Mouse (Mus musculus): Measurements from ENCODE around the gene Ccm2l.
A peak's percentile ranks its signal among the peaks of the same experiment; 100 is the strongest.

The Ccm2l gene

DNA sequence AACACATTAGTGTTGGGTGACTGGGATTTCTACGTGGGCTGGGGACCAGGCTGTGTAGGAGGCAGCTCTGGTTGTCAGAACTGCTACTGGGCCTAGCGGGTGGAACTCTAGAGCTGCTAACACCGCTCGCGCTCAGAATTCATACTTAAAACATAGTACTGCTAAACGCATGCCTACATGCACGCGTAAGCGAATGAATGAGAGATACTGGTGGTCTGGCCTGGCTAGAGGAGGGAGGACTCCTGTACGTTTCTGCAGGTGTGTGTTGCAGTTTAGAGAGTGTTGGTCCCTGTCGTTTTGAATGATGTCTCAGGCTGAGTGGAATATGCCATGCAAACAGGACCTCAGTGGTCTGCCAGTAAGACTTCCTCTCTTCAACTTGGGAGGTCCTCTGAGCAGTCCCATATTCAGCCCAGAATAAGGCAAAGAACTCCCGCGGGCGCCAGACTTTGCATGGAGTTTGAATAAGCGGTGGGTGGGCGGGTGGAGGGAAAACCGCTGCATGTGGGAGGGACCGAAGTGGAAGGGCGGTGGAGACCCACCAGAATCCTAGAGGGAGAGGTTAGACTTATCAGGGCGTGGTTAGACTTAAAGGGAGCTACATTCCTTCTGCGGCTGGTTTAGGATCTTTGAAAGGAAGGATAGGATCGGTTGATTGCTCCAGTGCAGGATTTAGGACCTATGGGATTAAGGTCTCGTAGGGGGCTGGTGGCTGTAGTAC lies 41.5 kb downstream of the Ccm2l start:
- DNase-seq: peak; percentile 34

GRCm38 (mm10) chr2:153107802-153108201 lies 42.0 kb downstream of the Ccm2l start:
- peak; percentile 40 for DNase-seq

DNA sequence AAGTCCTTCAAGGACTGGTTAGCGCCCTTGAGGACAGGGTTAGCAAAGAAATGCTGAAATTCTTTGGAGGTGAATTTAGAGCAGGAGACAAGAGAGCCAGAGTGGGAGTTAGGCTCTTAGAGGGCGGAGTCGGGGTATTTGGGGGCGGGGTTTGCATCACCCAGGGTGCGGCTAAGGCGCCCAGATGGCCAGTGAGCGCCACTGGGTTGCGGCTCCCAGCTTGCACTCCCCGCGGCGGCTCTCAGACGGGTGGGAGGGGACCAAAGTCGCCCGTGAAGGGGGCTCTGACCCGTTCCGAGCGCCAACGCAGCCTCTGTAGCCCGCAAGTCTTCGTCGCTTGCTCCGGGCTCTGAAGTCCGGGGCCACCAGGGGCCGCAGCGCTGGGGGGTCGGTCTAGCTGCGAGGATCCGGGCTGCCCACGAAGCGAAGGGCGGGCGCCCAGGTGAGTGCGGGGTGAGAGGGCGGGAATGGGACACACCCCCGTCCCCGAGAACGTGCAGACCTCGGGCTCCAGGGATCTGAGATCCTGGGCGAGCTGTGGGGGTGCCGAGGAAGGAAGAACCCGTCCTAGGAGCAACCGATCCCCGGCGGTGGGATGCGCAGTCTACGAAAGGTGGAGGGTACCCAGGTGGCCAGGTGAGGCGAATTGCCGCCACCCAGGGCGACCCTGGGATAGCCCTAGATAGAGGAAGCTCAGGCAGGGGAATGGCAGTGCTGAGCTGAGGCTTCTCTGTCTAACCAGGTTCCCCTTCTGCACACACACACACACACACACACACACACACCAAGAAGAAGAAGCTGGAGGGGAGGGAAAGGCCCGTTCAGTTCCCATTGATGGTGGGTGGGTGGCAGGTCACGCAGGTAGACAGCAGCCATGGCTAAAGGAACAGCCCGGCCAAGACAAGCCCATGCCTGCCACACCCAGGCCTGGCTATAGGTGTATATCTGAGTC lies 42.8 kb downstream of the Ccm2l start, which contains the start of gene Hck:
Gene Hck (plus strand): TSS at position 156 of the 952 bp plus-strand sequence.
- peak; percentile 97 for DNase-seq

GRCm38 (mm10) chr2:153109596-153109995 lies 43.8 kb downstream of the Ccm2l start:
- peak; percentile 71 for DNase-seq

DNA sequence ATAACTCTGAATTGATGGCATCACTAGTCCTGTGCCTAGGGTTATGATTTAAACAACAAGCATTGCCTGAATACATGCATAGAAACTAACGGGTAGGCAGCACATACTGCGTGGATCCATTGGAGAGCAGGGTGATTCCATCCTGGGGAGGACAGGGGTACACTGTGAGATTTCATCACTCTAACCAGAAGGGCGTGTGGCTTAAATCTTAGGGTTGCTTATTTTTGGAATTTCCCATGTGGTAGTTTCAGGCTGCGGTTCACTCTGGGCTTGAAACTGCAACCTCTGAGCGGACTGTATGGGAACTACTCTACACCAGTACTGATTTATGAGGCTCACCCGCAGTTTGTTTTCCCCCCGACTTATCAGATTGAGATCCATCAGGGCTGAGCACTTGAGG lies 45.5 kb downstream of the Ccm2l start:
- DNase-seq: peak; percentile 87

DNA sequence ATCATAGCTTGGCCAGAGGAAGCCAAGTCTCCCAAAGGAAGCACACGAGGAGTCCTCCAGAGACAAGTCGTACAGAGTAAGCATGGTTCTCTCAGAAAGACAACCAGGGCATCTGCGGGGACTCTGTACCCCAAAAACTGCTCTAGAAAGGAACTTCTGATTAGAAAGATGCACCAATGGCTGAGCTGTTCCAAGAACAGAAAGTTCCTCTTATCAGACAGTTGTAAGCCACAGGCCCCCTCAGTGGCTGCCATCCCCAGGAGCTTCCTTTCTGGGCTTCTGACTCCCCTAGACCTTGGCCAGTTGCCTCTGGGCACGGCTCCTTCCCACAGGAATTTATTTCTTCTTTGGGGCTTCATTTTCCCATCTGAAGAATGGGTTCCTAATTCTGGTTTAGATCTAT lies 49.9 kb downstream of the Ccm2l start:
- DNase-seq: peak; percentile 76

DNA sequence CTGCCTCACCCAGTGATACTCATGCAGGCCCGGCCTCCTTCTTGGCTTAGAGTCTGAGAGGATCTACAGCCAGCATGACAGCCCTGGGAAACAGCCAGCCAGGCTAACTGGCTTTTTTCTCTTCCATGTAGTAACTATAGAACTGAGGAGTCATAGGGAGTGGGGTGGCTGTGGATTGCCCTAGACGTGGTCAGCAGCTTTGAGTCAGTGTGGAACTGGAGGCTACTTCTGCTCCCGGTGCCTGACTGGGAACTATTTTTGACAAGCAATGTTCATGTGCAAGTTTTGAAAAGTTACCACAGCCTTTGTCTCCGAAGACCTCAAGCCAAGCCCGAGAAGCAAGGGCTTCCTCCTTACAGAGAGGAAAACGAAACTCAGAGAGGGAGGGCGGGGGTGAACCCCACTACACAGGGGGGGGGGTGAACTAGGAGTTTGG lies 51.3 kb downstream of the Ccm2l start:
- DNase-seq: peak; percentile 96

DNA sequence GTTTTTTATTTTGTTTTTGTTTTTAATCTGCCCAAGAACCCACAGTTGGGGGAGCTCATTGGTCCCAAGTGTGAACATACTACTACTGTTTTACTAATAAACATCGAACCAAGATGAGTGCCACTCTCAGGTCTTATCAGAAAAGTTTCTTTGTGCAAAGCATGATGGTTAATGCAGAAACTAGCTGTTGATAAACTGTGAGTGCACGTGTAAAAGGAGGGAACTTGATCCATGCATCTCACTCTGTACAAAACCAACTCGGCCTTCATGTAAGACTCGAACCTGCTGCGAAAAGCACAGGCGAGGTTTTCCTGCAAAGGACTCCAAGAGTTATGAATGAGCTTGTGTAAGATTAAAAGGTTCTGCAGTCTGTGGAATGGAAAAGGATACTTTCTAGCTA lies 53.7 kb downstream of the Ccm2l start:
- DNase-seq: peak; percentile 12

GRCm38 (mm10) chr2:153120126-153120525 lies 54.4 kb downstream of the Ccm2l start:
- DNase-seq: peak; percentile 91

DNA sequence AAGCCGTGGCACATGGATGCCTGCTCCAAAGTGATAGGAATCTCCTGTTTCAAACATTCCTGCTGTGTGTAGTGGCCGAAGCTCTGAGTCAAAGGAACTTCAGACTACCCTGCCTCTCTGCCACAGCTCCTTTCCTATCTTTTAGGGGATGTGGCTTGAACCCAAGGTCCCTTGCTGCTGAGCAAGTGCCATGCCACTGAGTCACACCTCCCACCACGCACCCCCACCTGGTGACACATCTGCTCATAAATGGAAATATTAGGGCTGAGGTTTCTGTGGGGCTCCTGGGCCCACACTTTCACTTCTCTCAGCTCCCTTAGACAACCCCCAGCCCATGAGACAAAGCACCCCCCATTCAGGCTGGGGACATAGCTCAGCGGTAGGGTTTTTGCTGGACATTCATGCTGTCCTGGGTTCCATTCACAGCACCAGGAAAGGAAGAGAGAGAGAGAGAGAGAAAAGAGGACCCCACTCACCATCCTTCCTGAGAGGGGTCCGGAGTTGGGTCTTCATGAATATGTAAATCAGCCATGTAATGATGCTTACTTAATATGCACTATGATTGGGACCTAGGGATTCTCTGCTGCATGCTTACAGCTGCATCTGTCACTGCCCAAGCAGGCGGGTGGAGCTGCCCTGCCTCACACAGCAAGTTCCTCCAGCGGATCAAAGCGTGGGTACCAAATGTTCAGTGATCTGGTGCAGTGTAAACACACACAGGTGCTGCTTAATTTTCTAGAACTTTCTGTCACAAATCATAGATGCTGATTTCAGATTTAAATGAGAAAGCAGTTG lies 56.3 kb downstream of the Ccm2l start:
- peak; percentile 87 for DNase-seq

- peak; percentile 93 for DNase-seq
Observed at GRCm38 (mm10) chr2:153122701-153123100, 56.9 kb downstream of the Ccm2l start.

DNA sequence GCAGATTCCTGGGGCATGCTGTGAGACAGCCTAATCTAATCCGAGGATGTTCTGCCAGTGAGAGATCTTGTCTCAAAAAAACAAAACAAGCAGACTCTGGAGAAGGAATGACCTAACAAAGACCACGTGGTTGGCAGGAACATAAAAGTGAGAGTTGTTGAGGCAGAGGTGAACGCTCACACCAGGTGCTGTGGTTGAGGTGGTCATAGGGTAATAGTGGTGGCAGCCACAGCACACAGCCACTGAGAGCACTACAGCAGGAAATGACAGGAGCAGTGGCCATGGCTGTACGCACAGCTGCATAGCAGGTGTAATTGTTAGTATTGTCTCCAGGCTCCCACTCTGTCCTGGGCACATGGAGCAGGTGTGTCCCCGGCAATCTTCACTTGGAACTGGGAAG lies 60.1 kb downstream of the Ccm2l start:
- no peak for DNase-seq

DNA sequence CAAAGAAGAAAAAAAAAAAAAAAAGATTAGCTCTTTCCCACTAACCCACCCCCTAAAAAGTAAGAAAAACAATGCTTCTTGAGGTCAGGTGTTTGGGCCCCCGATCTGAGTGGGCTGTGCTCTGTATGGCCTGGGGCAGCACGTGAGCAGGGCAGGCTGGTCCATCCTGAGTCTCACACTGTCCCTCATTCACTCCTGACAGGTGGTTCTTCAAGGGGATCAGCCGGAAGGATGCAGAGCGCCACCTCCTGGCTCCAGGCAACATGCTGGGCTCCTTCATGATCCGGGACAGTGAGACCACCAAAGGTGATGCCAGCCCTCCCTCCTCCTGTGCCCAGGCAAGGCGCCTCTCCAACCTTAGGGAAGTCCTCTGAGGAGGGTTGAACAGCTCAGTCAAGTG lies 65.3 kb downstream of the Ccm2l start:
- DNase-seq: no peak

Measured in heart, adult 11 months (tissue).